Mouse (Mus musculus) lung, adult 18-20 months (tissue): ENCODE results near the gene Gsdma.
"Not testable (repeated sequence)": the region's sequence is repeated elsewhere in the genome, so short reads cannot be mapped to it uniquely, and the experiment has no call there.

Experiments used
- DNase-seq, 2 experiments: peaks; one replicate each; pipeline ENCODE4 v3.0.0; 2022; ENCODE audit warnings: mixed read lengths in 2 of 2

Gene Gsdma

DNA sequence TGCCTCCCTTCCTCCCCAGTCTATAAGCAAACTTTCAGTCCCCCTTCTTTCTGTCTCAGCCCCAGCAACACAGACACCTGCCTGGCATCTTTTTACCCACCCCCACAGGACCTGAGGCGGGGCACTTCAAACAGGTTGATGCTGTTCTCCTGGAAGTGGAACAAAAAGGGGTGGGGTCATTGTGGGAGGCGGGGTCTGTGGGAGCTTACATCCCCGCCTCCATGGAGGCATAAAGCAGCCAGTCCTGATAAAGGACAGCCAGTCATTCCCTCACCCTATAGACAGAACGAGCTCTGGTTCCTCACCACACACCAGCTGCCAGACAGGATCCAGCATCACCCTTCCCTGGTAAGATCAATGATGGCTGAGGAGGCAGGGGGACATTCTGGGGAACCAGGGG, at the start of gene Gsdma:
TSS of gene Gsdma (plus strand) at position 261 of the 400 bp plus-strand sequence.
- DNase-seq = no peak

DNA sequence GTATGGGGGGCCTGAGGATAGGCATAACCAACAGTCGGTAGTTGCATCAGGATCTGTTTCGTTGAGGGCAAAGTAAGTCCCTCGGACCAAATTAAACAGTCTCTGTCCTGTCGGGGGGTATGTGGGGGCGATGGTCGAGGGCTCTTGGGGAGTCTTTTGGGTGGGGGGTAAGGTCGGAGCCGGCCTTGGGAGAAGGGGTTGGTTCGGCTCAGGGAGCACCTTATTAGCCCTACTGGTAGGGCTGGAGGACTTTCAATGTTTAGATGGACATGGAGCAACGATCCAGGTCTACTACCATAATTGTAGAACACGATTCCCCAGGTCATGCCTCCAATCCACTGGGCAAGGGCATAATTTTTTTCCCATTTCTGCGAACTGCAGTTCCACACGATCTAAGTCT, 43.4 kb upstream of the Gsdma start:
- no peak for DNase-seq

DNA sequence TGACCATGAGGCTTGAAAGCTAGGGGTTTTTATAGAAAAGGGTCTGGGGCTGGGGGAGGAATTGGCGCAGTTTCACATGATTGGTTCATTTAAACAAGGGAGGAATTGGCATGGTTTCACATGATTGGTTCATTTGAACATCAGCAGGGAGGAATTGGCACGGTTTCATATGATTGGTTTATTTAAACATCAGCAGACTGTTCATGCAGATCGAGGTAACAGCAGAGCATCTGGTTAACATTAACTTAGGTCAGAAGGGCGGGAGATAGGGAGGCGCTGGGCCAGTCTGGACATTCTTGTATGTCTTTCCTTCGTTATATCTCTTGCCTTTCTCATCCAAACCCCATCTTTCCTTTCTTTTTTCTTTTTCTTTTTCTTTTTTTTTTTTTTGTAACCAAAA, 40.2 kb upstream of the Gsdma start:
- DNase-seq = not testable (repeated sequence)

DNA sequence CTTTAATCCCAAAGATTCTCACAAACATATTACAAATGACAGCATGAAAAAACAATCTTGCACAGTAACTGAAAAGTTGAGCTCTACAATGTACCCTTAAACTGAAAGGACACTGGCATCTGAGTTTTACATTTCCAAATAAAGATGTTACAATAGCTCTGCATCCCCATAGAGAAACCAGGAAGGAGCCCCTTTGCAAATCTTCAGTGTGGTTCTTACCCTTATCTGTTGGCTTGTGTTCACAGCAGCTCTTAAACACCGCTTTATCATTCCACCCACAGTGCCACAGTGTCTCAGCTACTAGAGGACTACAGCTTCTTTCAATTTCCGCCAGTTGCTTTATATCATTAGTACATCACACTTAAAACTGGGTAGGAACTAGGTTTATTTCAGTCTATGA, 39.8 kb upstream of the Gsdma start:
- DNase-seq = not testable (repeated sequence)

DNA sequence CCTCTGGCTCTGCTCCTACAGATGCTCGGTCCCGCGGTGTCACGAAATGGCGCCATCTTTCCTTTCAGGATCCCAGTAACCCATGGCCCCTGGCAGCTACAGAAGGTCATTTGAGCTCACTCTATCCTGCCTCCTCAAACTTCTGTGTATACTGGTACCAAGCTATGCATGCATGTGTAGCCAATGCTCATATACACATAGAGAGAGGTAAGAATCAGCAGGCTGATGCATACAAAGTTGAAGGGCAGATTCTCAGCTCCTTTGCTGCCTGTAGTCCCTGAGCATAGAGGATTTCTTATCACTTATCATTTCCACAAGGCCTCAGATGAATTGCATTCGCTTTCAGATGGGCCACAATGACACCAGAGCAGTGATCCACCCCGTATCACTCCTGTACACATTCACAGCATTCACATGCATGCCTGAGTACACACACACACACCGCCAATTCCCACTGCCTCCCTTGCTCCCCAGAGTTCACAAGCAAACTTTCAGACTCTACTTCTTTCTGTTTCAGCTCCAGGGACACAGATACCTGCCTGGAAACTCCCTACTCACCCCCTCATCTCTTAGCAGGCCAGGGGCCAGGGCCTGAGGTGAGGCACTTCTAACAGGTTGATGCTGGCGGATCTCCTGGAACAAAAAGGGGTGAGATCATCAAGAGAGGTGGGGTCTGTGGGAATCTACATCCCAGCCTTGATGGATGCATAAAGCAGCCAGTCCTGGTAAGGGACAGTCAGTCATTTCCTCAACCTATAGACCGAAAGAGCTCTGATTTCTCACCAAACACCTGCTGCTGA, 38.3 kb upstream of the Gsdma start, which contains the start of the genes Gm12355 and Gsdma3:
TSS of gene Gm12355 (minus strand) at position 51 of the 800 bp plus-strand sequence.
TSS of gene Gsdma3 (plus strand) at position 750 of the 800 bp plus-strand sequence.
- DNase-seq = no peak

DNA sequence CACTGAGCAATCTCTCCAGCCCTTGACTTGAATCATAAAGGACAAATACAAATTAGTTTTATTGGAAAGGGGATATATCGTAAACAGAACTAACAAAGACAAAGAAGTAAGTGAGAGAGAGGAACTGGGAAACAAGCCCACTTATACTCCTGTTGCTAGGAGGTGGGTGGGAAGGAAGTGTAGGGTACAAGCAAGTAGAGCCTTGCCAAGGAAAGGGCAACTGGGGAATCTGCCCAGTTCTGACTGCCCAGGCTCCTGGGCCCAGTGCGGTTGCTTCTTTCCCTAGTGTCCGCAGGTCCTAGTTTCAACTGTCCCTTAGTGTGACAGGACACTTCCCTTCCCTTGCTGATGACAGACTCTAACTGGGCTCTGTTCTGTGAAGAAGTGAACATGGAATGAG, 35.4 kb upstream of the Gsdma start:
- no peak for DNase-seq

DNA sequence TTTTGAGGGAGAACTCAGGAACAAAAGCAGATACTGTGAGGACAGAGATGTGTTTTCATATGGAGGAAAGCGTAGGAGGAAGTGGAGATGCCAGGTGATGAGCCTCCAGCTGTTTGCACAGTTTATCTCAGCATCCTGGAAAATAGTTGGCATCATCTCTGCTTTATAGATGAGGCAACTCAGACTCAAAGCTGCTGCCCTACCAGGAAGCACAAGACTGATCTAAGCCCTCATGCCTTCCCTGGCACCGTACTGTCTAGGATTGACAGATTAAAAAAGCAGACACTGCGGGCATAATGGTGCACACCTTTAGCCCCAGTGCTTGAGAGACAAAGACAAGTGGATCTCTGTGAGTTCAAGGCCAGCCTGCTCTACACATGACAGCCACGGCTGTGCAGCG, 33.5 kb upstream of the Gsdma start:
- DNase-seq = no peak

DNA sequence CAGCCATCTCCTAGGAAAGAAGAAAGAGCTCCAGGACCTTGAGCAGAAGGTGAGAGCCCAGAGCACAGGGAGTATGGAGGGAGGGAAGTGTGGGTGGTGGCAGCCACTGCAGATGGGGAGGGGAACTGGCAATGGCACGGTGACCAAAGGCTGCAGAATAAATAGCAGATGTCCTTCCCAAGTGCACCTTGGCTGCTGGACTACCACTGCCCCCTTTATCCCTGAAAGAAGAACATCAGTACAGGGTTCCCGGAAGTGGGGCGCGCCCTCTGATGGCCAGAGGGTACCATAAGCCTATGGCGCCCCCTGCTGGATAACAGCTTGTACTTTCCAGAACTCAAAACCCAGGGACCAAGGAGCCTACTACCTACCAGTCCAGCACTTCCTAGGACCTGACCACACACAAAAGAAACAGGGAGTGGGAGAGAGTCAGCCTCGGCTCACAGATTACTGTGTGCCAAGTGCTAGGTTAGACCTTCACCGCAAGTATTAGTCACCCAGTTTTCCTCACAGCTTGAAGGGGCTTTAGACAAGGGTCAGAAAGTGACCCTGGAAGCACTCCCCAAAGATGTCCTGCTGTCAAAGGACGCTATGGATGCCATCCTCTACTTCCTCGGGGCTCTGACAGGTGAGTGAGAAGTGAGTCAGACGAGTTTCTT, 28.7 kb upstream of the Gsdma start:
- DNase-seq = peak in 1 of 2 experiments; percentile 15

DNA sequence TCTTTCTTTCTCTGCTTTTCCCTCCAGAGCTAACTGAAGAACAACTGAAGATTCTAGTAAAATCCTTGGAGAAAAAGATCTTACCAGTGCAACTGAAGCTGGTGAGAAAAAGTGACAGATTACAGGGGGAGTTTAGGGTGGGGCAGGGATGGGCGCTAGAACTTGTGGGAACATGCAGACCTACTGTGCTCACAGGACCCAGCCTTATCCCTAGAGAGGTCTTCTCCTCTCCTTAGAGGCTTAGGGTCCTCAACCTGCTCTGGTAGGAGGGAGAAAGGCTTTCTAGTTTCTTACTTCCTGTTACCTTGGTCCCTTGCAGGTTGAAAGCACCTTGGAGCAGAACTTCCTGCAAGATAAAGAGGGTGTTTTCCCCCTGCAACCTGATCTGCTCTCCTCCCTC, 26.6 kb upstream of the Gsdma start:
- DNase-seq = no peak

DNA sequence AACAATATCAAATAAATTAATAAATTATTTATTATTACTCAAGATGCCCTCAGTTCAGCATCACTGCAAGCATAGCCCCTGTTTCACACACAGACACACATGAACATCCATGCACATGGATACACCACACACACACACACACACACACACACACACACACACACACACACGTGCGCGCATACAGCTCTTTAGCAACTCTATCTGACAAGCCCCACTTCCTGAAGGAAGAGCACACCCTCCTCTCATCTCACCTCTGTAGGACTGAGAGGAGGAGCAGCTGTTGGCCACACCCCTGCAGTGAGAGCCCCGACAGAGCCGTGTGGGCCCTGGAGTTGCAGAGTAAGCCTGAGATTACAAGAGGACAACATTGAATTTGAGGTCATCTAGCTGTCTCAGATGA, 24.1 kb upstream of the Gsdma start:
- no peak for DNase-seq

DNA sequence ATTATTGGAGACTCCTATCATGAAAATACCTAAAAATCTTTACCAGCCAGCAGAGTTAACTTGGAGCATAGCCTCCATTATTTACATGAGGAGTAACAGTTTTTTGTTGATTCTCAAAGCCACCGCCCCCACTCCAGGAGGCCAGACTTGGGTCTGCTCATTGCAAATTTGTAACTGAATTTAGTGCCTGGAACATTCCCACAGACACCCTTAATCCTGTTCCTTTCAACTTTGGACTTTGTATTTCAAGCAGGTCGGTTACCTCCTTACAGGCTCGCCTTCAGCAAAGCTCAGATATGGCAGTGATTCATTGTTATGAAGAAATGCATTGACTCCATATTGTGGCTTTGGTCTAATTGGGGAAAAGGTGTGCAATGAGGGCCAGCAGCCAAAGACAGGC, 19.4 kb upstream of the Gsdma start:
- DNase-seq = no peak

DNA sequence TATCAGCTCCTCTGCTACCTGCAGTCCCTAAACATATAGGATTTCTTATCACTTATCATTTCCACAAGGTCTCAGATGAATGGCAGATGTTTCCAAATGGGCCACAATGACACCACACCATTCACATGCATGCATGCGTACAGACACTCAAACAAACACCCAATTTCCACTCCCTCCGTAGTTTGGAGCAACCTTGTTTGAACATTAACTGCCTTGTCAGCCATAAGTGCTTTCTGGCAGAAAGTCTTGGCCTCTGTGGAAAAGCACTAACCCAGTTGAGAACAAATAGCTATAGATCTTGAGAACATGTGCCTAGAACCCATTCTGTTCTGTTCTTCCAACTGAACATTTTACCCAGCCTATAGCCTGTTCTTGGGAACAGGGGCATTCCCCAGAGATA, 18.2 kb upstream of the Gsdma start:
- no peak for DNase-seq

DNA sequence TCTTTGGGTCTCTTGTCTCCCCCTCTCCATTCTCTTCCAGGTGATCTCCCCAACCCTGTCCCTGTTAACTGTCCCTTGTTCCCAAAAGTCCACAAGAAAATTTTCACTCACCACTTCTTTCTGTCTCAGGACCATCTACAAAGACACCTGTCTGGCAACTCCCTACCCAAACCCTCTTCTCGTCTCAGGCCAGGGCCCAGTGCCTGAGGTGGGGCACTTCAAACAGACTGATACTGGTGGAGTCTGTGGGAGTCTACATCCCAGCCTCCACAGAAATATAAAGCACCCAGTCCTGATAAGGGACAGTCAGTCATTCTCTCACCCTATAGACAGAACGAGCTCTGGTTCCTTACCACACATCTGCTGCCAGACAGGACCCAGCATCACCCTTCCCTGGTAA, 17.7 kb upstream of the Gsdma start, which contains the start of gene Gsdma2:
TSS of gene Gsdma2 (plus strand) at position 301 of the 400 bp plus-strand sequence.
- no peak for DNase-seq

DNA sequence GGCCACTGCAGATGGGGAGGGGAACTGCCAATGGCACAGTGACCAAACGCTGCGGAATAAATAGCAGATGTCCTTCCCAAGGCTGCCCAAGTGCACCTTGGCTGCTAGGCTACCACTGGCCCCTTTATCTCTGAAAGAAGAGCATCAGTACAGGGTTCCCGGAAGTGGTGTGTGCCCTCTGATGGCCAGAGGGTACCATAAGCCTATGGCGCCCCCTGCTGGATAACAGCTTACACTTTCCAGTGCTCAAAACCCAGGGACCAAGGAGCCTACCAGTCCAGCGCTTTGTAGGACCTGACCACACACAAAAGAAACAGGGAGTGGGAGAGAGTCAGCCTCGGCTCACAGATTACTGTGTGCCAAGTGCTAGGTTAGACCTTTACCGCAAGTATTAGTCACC, 9.1 kb upstream of the Gsdma start:
- DNase-seq = peak; percentile 17 to 38

DNA sequence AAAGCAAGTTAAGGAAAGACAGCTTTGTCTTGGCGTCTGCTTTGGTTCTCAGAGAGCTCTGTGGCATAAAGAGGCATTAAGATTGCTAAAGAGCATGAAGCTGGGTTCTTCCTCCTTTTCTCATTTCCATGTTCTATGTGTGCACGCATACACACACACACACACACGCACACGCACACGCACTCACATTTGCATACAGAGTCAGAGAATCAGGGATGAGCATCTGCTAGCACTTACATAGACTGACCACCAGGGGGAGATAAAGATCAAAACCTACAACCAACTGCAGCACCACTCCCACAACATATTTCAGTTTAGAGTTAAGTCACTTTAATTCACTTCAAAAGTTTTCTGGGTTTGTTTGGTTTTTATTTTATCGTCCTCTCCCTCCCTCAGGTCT, 3.6 kb upstream of the Gsdma start:
- peak in 1 of 2 experiments; percentile 40 for DNase-seq

DNA sequence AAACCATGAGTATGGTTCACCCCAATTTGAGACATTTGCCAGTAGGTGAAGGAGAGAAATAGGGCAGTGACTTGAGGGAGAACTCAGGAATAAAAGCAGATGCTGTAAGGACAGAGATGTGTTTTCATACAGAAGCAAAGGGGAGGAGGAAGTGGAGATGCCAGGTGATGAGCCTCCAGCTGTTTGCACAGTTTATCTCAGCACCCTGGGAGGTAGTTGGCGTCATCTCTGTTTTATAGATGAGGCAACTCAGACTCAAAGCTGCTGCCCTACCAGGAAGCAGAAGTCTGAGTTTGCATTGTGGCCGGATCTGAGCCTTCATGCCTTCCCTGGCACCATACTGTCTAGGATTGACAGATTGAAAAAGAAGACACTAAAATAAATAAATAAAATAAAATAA, 4.8 kb downstream of the Gsdma start:
- DNase-seq = no peak

DNA sequence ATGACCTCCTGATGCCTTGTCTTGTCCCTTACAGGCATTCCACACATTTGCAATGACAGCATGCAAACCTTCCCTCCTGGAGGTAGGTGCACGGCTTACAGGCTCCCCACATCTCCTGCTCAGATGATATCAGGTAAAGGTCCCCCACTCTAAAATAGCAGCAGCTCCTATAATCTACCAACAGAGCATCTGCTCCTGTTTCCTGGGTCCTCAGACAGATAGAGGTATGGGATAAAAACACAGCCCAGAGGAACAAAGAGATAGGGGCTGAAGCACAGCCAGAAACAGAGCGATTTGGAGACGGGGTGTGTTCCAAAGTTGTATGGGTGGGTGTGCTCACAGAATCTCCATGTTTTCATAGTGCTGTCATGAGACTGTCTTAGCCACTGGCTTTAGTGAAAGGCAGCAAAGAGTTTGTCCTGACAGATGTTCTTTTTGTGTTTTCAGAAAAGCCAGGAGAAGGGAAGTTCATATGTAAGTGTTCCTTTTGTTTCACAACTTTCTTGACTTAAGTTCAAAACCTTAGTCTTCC, 7.2 kb downstream of the Gsdma start:
- no peak for DNase-seq

DNA sequence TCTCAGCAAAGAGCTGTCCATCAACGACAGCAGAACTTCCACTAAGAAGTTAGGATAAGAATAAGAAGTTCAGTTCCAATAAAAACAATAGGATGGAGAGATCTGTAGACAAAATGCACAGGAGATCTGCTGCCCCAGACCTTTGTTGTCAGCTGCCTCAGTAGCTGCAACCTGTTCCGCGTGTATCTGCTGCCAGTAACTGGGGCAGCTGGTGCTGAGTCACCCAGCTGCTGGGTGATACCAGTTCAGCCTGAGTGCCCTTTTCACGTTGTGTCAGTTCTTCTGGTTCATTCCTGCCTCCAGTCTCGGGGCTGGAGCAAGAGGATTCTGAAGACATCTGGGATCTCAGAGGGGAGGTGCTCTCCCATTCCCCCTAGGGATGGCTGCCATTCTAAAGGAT, 7.7 kb downstream of the Gsdma start:
- no peak for DNase-seq

DNA sequence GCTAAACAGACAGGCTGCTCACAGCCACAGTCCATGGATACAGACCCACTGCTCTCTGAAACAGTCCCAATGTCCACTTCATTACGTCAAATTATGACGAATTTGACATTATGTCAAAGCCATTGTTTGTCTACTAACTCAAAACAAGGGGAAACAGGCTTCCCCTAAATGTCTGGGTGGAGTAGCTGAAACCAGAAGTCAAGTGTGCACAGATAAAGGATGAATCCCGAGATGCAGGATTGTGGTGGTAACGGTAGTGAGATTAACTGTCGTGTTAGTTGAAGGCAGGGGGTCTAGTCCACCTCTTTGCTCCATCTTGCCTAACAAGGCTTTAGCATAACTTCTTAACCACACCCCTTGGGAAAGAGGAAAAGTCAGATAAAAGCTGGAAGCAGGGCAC, 8.3 kb downstream of the Gsdma start:
- DNase-seq = no peak

DNA sequence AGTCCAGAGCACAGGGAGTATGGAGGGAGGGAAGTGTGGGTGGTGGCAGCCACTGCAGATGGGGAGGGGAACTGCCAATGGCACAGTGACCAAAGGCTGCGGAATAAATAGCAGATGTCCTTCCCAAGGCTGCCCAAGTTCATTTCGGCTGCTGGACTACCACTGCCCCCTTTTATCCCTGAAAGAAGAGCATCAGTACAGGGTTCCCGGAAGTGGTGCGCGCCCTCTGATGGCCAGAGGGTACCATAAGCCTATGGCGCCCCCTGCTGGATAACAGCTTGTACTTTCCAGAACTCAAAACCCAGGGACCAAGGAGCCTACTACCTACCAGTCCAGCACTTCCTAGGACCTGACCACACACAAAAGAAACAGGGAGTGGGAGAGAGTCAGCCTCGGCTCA, 9.0 kb downstream of the Gsdma start:
- DNase-seq = peak; percentile 28 to 54

DNA sequence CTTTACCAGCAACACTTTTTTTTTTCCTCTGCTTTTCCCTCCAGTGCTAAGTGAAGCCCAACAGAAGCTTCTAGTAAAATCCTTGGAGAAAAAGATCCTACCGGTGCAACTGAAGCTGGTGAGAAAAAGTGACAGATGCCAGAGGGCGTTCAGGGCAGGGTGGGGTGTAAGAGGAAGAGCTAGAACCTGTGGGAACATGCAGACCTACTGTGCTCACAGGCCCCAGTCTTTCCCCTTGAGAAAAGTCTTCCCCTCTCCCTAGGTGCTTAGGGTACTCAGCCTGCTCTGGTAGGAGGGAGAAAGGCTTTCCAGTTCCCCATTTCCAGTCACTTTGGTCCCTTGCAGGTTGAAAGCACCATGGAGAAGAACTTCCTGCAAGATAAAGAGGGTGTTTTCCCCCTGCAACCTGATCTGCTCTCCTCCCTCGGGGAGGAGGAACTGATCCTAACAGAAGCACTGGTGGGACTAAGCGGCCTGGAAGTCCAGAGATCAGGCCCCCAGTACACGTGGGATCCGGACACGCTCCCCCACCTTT, 11.7 kb downstream of the Gsdma start:
- DNase-seq = no peak

DNA sequence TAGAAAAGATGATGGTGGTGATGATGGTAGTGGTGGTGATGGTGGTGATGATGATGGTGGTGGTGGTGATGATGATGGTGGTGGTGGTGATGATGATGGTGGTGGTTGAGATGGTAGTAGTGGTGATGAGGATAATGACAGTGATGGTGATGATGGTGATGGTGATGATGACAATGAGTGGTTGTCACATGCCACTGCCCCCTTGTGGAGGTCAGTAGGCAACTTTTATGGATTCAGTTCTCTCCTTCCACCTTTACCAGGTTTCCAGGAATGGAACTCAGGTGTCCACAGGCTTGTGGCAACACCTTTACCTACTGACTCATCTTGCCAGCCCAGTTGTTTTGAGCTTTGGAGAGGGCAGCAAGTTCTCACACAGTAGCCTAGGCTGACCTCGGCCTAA, 15.9 kb downstream of the Gsdma start:
- no peak for DNase-seq

DNA sequence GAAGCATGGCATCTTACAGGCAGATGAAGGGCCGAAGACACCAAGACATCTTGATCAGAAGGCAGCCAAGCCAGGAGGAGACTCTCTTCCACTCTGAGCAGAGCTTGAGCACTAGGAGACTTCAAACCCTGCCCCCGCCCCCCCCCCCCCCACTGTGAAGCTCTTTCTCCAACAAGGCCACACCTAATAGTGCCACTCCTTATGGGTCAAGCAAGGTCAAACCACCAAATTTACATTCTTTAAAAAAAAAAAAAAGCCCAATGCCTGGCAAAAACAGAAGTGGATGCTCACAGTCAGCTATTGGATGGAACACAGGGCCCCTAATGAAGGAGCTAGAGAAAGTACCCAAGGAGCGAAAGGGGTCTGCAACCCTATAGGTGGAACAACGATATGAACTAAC, 16.4 kb downstream of the Gsdma start:
- not testable (repeated sequence) for DNase-seq

DNA sequence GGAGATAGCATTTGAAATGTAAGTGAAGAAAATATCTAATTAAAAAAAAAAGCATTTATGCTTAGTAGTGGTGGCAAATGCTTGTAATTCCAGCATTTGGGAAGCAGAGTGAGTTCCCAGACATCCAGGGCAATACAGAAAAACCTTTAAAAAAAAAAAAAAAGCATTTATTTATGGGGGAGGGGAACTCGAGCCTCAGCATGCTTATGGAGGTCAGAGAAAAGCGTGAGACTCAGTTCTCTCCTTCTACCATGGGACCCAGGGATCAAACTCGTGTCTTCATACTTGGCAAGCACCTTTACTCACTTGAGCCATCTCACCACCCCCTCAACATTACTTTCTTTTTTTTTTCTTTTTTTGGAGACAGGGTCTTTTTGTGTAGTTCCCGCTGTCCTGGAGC, 17.0 kb downstream of the Gsdma start:
- DNase-seq = no peak
